Mouse (Mus musculus): ENCODE measurements around the gene Acat2.
"Not testable (repeated sequence)": the region's sequence is repeated elsewhere in the genome, so short reads cannot be mapped to it uniquely, and the experiment has no call there.

Acat2 gene

DNA sequence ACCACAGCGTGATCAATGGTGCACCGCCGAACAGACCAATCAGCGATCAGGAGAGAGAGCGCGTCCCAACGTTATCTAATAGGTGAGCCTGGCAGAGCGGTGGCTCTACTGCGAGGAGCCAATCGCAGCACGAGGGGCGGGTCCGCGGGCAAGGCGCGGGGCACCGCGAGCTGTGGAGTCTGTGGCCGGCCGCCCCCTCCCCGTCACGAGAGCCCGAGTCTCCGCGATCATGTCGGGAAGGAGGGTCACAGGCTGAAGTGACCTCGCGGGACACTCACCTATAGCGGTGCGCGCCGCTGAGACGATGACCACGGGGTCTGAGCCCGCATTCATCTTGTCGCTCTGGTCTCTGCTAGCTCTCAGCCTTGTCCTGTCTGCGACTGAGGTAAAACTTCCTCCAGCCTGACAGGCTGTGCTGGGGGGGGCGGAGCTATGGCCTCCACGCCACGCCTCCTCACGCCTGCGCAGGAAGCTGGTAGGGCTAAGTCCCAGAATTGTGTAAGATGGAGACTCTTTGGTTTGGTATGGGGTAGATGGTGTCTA is at the start of gene Acat2:
Acat2 (minus strand) TSS at position 417 of the 543 bp plus-strand sequence.
- DNase-seq (ENCODE audit: extremely low spot score, low read depth, low spot score): peak; percentile 74

DNA sequence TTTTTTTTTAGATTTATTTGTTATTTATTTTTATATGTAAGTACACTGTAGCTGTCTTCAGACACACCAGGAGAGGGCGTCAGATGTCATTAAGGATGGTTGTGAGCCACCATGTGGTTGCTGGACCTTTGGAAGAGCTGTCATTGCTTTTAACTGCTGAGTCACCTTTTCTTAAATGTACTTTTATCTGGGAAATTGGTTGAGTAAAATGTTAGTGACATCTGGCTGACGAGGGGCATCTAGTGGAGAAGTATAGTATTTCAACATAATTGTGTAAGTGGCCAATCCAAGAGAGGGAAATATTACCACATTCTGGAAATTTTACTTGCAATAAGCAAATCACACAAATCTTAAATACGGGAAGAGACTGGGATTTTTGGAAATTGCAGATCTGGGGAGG is 49.3 kb upstream of the Acat2 start:
- DNase-seq (ENCODE audit: extremely low spot score, low read depth, low spot score): no peak

DNA sequence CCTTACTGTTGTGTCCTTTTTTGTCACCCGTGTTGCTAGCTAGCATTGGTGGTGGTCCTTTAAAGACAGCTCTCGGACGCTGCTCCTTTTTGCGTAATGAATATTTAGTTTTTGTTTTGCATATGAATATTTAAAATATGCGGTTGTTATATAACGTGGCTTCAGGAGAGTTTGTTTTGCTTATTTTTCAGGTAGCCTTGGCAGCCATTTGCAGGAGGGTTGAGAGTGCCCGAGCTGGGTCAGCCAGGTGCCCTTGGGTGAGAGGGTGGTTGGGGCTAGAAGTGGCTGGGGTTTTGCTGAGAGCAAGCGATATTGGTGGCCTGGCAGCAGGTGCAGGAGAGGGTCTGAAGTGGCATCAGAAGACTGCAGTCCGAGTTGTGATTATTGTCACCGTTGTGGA is 48.0 kb upstream of the Acat2 start:
- DNase-seq (ENCODE audit: extremely low spot score, low read depth, low spot score): no peak

DNA sequence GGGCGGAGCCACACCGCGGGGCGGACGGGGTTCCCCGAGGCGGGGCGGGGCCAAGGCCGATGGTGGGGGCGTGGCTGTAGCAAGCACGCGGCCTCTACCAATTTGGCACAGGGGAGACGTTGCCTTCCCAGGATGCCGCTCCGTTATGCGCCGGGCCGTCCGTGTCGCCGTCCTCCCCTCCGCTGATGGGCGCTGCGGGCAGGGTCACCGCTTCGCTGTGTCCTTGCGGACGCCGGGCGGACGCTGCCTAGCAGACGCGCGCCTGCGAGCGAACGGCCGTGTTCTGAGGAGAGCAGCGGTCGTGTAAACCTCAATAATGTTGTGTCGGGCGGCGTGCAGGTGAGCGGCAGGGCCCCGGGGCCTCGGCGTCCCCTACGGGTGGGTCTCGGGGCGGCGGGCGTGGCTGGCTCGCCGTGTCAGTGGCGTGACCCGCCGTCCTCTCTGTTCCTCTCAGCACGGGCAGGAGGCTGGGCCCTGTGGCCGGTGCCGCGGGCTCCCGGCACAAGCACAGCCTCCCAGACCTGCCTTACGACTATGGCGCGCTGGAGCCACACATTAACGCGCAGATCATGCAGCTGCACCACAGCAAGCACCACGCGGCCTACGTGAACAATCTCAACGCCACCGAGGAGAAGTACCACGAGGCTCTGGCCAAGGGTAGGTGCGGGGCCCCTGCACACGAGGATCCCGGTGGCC is 47.3 kb upstream of the Acat2 start:
- DNase-seq (ENCODE audit: extremely low spot score, low read depth, low spot score): peak; percentile 76

DNA sequence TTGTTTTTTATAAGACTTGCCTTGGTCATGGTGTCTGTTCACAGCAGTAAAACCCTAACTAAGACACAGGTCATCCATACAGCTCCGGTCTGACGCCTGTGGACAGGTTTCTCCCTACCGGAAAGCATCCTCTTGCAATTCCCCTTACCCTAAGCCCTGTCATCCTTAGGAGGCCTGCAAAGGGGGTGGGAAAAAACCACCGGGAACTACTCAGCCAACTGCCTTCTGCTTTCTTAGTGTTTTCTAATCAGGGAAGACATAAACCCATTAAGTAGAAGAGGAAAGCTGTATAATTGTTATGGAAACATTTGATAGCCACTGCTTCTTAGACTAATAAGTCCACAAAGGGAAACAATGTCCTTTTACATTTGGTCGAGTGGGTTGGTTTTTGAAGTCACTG is 46.4 kb upstream of the Acat2 start:
- DNase-seq (ENCODE audit: extremely low spot score, low read depth, low spot score): no peak

DNA sequence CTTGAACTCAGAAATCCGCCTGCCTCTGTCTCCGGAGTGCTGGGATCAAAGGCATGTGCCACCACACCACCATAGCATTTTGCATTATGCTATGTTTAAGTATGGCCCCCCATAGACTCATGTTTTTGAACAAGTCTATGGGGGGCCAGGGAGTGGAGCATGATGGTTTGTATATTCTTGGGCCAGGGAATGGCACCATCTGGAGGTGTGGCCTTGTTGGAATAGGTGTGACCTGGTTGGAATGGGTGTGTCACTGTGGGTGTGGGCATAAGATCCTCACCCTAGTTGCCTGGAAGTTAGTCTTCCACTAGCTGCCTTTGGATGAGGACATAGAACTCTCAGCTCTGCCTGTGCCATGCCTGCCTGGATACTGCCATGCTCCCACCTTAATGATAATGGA is 46.0 kb upstream of the Acat2 start, which contains the start of gene Sod2:
Sod2 (plus strand) TSS at position 301 of the 400 bp plus-strand sequence.
- not testable (repeated sequence) for DNase-seq (ENCODE audit: extremely low spot score, low read depth, low spot score)

GRCm38 (mm10) chr17:13004436-13004835 is 43.9 kb upstream of the Acat2 start:
- DNase-seq (ENCODE audit: extremely low spot score, low read depth, low spot score): not testable (repeated sequence)

DNA sequence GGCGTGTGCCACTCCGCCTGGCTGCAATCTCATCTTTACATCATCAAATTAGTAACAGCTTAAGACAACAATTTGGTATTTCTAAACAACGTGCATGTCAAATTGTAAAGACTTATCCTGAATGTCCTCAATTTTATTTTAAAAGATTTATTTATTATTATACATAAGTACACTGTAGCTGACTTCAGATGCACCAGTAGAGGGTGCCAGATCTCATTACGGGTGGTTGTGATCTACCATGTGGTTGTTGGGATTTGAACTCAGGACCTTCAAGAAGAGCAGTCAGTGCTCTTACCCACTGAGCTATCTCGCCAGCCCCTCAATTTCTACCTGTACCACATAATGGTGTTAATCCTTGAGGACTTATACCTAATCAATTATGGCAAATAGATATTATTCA is 41.7 kb upstream of the Acat2 start:
- DNase-seq (ENCODE audit: extremely low spot score, low read depth, low spot score): not testable (repeated sequence)

DNA sequence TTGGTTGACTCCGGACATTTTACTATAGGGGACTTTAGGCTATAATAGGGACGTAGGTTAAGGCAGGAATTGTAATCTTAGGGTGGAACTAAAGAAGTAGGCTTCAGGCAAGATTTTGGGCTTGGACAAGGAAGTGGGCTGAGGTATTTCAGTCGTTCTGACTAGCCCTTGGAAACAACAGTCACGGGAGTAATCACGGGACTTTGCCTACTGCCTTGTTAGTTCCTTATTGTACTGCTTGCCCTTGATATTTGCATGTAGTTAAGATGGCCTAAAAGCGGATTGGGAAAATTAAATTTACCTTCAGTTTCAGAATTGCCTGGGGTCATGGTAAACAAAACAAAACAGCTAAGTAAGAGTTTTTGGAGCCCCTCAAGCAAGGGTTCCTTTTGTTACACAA is 38.5 kb upstream of the Acat2 start:
- no peak for DNase-seq (ENCODE audit: extremely low spot score, low read depth, low spot score)

- DNase-seq (ENCODE audit: extremely low spot score, low read depth, low spot score): no peak
These were observed 37.3 kb upstream of the Acat2 start for GRCm38 (mm10) chr17:12997890-12998289.

- no peak for DNase-seq (ENCODE audit: extremely low spot score, low read depth, low spot score)
These were observed 35.8 kb upstream of the Acat2 start for GRCm38 (mm10) chr17:12996345-12996744.

DNA sequence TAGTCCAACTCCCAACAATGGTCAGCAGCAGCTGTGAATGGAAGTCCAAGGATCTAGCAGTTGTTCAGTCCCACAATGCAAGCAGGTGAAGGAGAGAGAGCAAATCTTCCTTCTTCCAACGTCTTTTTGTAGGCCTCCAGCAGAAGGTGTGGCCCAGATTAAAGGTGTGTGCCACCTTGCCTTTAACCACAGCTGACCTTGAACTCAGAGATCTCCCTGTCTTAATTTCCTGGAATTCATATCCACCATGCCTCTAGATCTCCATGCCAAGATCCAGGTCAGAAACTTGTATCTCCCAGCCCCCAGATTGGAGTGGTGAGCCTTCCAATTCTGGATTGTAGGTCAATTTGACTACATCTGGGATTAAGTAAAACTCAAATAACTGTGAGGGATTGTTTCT is 33.5 kb upstream of the Acat2 start, which contains the start of gene Wtap:
Wtap (minus strand) TSS at position 101 of the 400 bp plus-strand sequence.
- no peak for DNase-seq (ENCODE audit: extremely low spot score, low read depth, low spot score)

DNA sequence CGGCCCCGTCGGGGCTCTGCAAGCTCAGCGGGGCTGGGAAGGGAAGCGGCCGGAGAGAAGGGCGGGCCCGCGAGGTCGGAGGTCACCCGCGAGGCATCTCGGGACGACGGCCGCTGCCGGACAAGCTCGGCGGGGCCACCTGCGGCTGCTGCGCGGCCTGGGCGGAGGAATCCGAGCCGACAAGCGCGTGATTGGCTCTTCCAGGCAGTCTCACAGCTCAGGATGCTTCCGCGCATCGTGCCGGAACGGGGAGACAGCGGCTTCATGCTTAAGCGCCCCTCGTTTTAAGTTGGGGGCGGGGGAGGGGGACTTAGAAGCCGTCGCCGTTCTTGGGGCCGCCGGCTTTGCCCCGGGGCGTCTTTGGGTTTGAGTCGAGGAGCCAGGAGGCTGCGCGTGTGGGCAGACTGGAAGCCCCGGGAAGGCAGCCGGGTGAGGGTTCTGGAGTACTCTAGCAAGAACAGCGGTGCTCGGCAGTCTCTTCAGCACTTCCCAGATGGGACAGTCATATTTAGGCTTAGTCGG is 32.0 kb upstream of the Acat2 start:
- peak; percentile 61 for DNase-seq (ENCODE audit: extremely low spot score, low read depth, low spot score)

- DNase-seq (ENCODE audit: extremely low spot score, low read depth, low spot score): no peak
These were observed 31.2 kb upstream of the Acat2 start for GRCm38 (mm10) chr17:12991635-12992358.

DNA sequence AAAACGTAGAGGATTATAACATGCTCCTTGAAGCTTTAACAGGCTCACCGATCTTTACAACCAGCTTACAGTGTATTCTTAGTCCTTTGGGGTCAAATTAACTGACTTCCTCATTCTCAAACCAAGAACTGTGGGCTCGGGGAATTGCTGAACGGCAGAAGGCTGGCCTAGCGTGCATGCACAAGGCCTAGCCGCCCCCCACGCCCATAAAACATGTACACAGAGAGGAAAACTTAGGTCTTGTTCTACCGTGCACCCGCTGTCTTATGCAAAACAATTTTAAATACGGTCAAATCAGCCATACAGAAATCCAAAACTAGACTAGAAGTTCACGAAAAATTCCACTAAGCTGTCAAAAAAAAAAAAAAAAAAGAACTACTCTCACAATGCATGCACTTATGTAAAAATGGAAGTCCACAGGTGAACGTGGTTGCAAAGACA is 30.7 kb upstream of the Acat2 start:
- DNase-seq (ENCODE audit: extremely low spot score, low read depth, low spot score): no peak

- DNase-seq (ENCODE audit: extremely low spot score, low read depth, low spot score): no peak
These were observed 30.1 kb upstream of the Acat2 start for GRCm38 (mm10) chr17:12990567-12991145.

- DNase-seq (ENCODE audit: extremely low spot score, low read depth, low spot score): not testable (repeated sequence)
These were observed 27.5 kb upstream of the Acat2 start for GRCm38 (mm10) chr17:12988096-12988495.

DNA sequence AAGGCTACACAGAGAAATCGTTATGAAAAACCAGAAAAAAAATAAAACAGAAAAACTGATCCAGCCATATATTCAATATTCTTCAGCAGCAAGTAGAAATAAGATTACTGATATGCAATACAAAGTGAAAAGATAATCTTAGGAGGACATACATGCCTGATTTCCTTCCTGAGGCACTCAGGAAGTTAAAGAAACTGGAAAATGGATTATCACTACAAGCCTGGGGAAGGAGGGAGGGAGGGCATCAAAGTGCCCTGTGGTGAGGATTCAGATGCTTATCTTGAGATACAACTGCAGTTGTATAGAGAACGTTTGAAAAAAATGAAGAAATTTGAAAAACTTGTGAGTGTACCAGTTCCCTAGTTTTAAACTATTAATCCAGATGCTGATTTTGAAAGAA is 23.4 kb upstream of the Acat2 start:
- no peak for DNase-seq (ENCODE audit: extremely low spot score, low read depth, low spot score)

DNA sequence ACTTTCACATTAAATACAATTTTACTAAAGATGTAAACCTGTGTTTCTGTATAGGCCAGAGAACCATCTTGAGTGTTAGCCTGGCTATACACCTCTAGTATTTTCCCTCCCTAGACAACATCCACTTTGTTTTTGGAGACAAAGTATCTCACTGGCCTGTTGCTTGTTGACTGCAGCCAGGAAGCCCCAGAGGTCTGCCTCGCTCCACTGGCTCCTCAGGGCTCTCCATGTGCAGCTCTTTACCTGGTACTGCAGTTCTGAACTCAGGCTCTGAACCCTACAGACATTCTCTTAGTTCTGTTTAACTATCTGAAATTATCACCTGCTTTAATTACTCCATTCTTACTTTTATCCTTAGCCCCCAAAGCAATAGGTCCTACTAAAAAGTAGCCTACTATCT is 18.0 kb upstream of the Acat2 start:
- DNase-seq (ENCODE audit: extremely low spot score, low read depth, low spot score): no peak

DNA sequence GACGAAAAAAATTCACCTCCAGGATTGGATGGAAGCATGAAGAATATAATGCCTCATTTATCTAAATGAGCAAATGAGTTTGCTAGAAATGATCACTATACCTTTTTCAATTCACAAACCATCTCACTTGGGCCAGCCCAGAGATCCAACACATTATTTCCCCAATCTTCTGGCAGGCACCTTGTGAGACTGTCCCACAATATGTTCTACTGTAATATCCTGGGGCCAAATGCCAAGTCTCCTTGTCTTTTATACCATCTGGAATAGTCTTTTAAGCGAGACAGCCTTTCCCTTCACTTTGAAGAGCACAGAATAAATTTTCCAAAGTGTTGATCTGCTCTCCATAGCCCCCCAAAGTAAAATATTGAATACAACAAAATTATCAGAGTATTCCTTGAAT is 13.3 kb upstream of the Acat2 start:
- no peak for DNase-seq (ENCODE audit: extremely low spot score, low read depth, low spot score)

- no peak for DNase-seq (ENCODE audit: extremely low spot score, low read depth, low spot score)
These were observed 6.6 kb upstream of the Acat2 start for GRCm38 (mm10) chr17:12967173-12967572.

Measured in hindlimb bud, embryonic 11.5 days (tissue).